Mouse (Mus musculus): ENCODE data around the gene Mustn1.
A peak's percentile ranks its signal among the peaks of the same experiment; 100 is the strongest.

The Mustn1 gene

DNA sequence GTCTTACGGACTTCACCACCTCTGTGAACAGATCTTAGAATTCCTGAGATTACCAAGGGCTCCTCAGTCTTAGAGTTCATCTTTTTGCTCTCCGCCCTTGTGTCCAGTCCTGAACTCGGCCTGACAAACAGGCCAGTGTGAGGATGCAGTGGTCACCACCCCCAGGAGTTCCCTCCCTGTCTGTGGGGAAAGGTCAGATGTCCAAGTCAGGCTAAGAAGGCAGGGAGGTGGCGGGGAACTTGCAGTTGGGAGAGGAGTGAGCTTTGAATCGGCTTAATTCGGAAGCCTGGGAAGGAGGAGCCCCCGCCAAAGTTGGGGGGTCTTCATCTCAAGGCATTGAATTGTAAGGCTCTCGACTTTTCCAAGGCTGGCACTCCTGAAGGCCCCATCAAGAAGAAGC lies 1.3 kb downstream of the Mustn1 start:
- DNase-seq (ENCODE audit: low spot score in 2 of 2), result no peak

DNA sequence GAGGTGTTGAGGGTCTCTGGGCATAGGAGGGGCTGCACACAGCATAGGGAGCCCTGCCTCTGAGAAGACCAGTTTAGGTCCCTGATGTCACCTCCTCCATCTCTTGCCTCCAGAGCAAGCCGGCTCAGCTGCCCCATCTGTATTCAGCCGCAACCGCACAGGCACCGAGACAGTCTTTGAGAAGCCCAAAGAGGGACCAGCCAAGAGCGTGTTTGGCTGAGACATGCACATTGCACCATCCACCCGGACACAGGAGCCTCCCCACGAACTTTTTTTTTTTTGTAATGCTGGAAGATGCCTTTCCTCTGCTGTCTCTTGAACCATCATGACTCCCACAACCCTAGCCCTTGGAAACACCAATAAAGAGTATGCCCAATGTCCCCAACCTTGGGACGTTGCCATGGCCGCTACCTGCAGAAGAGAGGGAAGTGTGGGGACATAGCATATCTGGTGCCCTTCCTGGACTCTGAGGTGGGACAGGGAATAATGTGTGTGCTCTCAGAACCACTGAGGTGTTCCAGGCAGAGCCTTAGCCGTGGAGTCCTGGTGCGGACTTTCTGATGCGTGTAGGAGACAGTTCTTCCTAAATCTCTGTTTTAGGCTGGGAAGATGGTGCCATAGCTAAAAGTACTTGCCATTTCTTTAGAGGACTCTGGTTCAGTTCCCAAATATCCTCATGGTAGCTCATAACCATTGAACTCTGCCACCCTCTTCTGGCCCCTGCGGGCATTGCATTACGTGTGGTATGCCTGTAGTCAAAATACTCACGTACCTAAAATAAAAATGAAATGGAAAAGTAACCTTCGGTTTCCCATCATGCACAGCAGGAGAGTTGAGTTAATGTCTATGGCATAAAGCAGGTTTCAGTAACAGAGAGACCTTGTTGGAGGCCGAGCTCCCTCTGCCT lies 2.1 kb downstream of the Mustn1 start:
- peak in 1 of 2 experiments; percentile 53 for DNase-seq (ENCODE audit: low spot score in 2 of 2)

GRCm38 (mm10) chr14:30881718-30882108 lies 2.7 kb downstream of the Mustn1 start:
- DNase-seq (ENCODE audit: low spot score in 2 of 2), result no peak

DNA sequence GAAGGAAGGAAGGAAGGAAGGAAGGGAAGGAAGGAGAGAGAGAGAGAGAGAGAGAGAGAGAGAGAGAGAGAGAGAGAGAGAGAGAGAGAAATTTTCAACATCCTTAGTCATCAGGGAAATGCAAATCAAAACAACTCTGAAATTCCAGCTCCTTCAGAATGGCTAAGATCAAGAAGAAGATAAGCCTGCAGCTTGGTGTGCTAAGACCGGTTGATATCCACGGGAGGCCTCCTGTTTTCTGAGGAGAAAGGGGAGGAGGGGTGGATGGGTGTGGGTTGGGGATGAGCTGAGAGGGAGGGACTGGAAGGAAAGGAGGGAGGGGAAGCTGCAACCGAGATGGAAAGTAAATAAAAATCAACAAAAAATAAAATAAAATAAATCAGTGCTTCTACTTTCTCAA lies 6.3 kb downstream of the Mustn1 start:
- DNase-seq (ENCODE audit: low spot score in 2 of 2), result no peak

DNA sequence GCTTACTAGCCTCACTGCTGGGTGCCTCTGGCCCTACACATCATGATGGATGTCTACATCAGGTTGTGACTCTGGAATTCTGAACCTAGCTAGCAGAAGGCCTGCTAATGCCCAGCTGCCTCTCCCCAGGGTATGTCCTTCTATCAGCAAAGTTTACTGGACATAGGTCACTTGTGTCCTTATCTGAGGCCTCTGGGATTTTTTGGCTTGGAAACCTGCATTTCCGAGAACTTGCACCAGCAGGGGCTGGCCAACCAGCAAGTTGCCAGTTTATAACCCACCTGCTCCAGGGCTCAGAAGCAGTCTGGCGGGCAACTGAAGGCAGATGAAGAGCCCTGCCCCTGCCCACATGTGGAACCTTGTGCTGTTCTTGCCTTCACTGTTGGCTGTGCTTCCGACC lies 7.2 kb downstream of the Mustn1 start, which contains the start of gene Itih4:
Gene Itih4 (plus strand): TSS at position 273 of the 400 bp plus-strand sequence.
- DNase-seq (ENCODE audit: low spot score in 2 of 2), result no peak

- DNase-seq (ENCODE audit: low spot score in 2 of 2), result no peak
These were observed 9.3 kb downstream of the Mustn1 start for GRCm38 (mm10) chr14:30888271-30888732.

GRCm38 (mm10) chr14:30899972-30900371 lies 21.0 kb downstream of the Mustn1 start:
- DNase-seq (ENCODE audit: low spot score in 2 of 2), result no peak

GRCm38 (mm10) chr14:30902628-30903027 lies 23.6 kb downstream of the Mustn1 start:
- no peak for DNase-seq (ENCODE audit: low spot score in 2 of 2)

DNA sequence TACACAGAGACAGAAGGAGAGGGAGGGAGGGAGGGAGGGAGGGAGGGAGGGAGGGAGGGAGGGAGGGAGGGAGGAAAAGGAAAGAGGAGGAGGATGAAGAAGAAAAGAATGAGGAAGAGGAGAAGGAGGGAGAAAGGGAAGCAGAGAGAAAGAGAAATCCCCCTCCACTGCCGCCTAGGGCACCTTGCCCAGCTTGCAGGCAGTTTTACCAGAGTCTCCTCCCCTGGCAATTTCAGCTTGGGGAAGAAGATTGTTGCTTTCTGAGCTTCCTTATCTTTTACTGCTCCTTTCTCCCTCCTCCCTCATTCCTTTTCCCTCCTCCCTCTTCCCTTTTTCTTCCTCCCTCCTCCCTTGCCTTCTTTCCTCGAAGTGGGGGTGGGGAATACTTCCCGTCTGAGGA lies 24.0 kb downstream of the Mustn1 start:
- no peak for DNase-seq (ENCODE audit: low spot score in 2 of 2)

- DNase-seq (ENCODE audit: low spot score in 2 of 2), result no peak
These were observed 25.3 kb downstream of the Mustn1 start for GRCm38 (mm10) chr14:30904307-30904706.

- no peak for DNase-seq (ENCODE audit: low spot score in 2 of 2)
These were observed 27.0 kb downstream of the Mustn1 start for GRCm38 (mm10) chr14:30906001-30906400.

DNA sequence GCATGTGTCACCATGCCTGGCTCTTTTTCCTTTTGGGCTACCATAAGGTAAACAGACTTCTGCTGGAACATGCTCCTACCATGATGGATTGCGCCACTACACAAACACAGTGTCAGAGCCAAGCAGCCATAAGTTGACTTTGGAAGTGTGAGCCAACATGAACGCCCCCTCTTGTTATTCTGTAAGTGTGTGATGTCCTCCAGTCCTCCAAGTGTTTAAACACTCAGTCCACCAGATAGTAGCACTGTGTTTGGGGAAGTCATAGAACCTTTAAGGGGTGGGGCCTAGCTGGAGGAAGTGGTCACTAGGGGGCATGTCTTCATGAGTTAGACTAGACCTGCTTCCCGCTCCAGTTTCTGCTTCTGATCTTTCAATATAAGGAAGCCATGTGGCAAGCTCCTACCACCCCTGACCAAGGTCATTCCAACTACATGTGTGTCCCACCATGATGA lies 28.8 kb downstream of the Mustn1 start:
- DNase-seq (ENCODE audit: low spot score in 2 of 2), result no peak

DNA sequence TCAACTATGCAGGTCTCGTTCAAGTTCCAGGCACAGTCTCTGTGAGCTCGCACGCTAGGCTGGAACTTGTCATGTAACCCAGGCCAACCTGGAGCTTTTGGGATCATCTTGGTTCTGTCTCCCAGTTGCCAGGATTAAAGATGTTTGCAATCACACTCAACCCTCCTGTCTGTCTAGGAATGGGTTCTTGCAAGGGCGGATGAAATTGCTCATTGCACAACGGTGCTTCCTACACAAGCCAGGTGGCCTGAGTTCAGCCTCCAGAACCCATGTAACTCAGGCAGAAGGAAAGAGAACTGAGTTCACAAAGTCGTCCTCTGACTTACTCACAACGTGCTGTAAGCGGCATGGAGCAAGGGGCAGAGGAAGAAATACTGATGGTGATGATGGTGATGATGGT lies 32.1 kb downstream of the Mustn1 start:
- DNase-seq (ENCODE audit: low spot score in 2 of 2), result no peak

DNA sequence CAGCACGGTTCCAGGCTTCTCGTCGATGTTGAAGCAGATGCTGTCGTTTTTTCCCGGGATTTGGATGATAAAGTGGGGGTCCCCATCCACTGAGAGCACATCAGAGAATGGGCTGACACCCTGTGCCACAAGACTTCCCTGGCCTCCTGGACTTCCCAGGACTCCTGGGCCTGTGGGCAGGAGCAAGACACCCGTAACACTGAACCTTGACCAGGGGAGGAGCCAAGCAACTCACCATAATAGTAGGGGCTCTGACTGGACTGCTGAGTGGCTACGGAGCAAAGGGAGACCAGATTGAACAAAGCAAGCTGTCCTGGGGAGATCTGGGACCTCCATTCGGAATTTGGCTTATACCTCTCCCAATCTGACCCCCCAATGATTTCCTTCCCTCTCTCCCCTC lies 33.6 kb downstream of the Mustn1 start:
- DNase-seq (ENCODE audit: low spot score in 2 of 2), result no peak

GRCm38 (mm10) chr14:30913404-30913803 lies 34.4 kb downstream of the Mustn1 start:
- DNase-seq (ENCODE audit: low spot score in 2 of 2), result no peak

- DNase-seq (ENCODE audit: low spot score in 2 of 2), result no peak
These were observed 37.5 kb downstream of the Mustn1 start for GRCm38 (mm10) chr14:30916516-30916915.

DNA sequence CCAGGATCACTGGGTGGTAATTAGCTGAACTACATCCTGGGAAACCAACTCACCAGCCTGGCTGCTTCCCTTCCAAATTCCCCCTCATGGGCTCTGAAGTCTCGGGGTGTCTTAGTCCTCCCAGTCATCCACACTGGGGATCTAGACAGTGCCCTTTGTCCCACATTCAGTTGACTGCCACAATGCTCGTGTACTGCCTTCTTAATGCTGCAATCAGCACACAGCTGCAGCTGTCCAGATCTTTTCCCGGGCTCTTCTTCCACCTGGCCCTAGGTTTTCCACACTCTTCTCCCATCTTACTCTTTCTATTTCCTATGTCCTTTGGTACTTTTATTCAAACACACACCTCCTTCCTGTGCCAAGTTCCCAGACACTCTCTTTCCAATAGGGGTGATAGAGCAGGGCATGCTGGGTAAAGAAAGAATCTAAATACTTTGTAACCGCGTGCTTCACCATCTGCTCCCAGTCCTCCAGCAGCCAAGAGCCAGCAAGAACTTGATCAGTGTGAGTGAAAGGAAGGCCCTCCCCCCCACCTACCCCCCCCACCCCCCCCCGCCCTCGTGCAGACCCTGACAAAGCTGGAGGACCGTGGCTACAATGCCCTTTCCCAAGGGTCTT lies 43.2 kb downstream of the Mustn1 start:
- DNase-seq (ENCODE audit: low spot score in 2 of 2), result no peak

DNA sequence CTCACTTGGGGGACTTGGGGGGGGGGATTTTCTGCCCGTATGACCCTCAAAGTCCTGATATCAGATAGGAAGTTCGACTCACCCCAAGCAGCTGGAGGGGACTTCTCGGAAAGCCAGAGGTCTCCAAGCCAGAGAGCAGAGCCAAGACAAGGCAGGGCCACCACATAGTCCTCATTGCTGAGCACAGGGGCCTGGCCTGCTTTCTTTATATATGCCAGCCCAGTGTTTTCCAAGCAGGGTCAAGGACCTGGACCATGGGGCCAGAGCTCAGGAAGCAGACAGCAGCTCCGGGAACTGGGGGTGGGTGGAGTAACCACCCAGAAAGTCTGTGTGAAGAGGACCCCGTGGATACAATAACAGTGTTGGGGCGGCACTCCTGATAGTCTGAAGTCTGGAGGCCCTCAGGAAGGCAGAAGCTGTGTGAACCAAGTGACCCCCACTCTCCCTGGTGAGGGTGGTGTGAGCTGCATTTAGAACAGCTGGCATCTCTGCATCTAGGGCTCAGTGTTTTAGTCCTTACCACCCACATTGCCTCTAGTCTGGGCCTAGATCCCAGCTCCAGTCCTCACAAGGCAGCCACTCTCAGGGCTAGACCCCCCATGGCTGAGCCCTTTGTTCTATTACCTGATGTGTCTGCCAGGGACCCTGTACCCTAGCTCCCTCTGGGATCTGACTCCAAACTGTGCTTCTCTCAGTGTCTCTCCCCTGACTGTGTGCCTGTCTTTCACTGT lies 44.5 kb downstream of the Mustn1 start, which contains the start of gene Itih3:
Gene Itih3 (minus strand): TSS at position 386 of the 731 bp plus-strand sequence.
- DNase-seq (ENCODE audit: low spot score in 2 of 2), result peak; percentile 9 to 44

DNA sequence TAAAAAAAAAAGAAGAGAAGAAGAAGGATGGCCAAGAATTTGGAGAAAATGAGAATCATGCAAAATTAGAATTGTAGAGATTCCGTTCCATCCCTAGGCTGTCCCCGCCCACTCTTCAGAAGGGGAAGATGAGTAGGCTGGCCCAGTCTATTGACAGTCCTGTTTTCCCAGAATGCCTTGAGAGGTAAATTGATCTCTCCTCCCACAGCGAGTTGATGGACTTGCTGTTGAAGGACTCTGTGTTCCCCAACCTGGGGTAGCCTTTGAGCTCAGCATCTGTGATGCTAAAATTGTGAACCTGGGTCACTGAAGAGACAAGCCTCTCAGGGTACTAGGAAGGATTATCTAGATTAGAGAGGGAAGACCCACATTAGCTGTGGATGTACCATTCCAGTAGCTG lies 46.5 kb downstream of the Mustn1 start:
- no peak for DNase-seq (ENCODE audit: low spot score in 2 of 2)

GRCm38 (mm10) chr14:30930386-30930785 lies 51.4 kb downstream of the Mustn1 start:
- DNase-seq (ENCODE audit: low spot score in 2 of 2), result no peak

Measured in left cerebral cortex, adult 9 months (tissue).